Mouse (Mus musculus) embryonic facial prominence, embryonic 15.5 days (tissue): ENCODE data around the gene Sox5. TPM values are rescaled to one million over a fixed set of nuclear protein-coding genes. Genes with fewer than 3 reads are reported as not detected.
"Not testable (repeated sequence)": the region's sequence is repeated elsewhere in the genome, so short reads cannot be mapped to it uniquely, and the experiment has no call there.

Experiments used
- ATAC-seq: fragments of 200-750 bp; cut with Nextera tagmentation; 2 replicates; pipeline ENCODE4 v1.8.0; 2017; ENCODE audit warnings: low read depth, moderate TSS enrichment; ENCODE audit not compliant: insufficient number of reproducible peaks, low FRiP score, low TSS enrichment
- H3K27ac ChIP-seq: fragments of 300-500 bp; sonication (generic); replicated peaks from 2 replicates; pipeline ENCODE4 v1.5.1; 2015; ENCODE audit warnings: mild to moderate bottlenecking, inconsistent platforms
- H3K27me3 ChIP-seq: fragments of 300-500 bp; sonication (generic); 2 replicates; pipeline ENCODE4 v1.6.1; 2015; ENCODE audit warnings: inconsistent platforms
- H3K36me3 ChIP-seq: fragments of 300-500 bp; sonication (generic); 2 replicates; pipeline ENCODE4 v1.6.1; 2015; ENCODE audit warnings: mild to moderate bottlenecking, inconsistent platforms
- H3K4me1 ChIP-seq: fragments of 300-500 bp; sonication (generic); 2 replicates; pipeline ENCODE4 v1.6.1; 2015; ENCODE audit warnings: inconsistent platforms
- H3K4me2 ChIP-seq: fragments of 300-500 bp; sonication (generic); replicated peaks from 2 replicates; pipeline ENCODE4 v1.6.1; 2015; ENCODE audit warnings: mild to moderate bottlenecking, inconsistent platforms
- H3K4me3 ChIP-seq: fragments of 300-500 bp; sonication (generic); replicated peaks from 2 replicates; pipeline ENCODE4 v1.5.1; 2015; ENCODE audit warnings: mild to moderate bottlenecking, inconsistent platforms
- H3K9ac ChIP-seq: fragments of 300-500 bp; sonication (generic); 2 replicates; pipeline ENCODE4 v1.6.1; 2015; ENCODE audit warnings: inconsistent platforms
- H3K9me3 ChIP-seq: fragments of 300-500 bp; sonication (generic); replicated peaks from 2 replicates; pipeline ENCODE4 v1.6.1; 2016; ENCODE audit warnings: inconsistent platforms
- WGBS: fragments of 180-500 bp; shearing (Covaris S2); methylation state at CpG from one replicate; pipeline ENCODE4 v1.1.7; 2015; 5-methylcytosine and 5-hydroxymethylcytosine counted together
- polyA plus RNA-seq: library from polyadenylated mRNA; unstranded; fragments of >200 nt; fragmentation: Nextera tagmentation; extraction: Ambion mirVana; gene quantifications from 2 replicates; pipeline ENCODE4 v1.2.1, GENCODE M21; 2015

The Sox5 gene
- polyA plus RNA-seq, 1 experiment from 2014 or later = 20.5 TPM

DNA sequence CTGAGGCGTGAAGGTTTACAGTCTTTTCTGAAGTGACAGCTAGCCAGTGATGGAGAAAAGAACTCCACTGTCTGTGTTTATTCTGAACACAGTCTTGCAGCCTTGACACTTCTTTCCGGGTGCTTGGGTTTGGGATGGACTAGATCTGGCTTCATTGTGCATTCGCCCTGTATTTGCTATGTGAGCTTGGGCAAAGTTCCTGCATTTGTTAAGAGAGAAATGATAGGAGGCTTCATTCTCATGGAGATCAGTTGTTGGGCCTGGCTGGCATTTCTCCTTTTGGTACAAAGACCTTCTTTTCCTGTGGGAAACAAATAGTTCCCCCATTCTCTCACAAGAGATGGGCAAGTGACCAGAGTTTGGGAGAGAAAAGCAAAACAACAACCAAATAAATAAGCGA, 490.3 kb downstream of the Sox5 start:
- 88% methylated on average over 4 of the region's 4 CpGs for WGBS
- ATAC-seq = no peak
- H3K4me1 ChIP-seq = no peaks in the 10 kb centered on the region

DNA sequence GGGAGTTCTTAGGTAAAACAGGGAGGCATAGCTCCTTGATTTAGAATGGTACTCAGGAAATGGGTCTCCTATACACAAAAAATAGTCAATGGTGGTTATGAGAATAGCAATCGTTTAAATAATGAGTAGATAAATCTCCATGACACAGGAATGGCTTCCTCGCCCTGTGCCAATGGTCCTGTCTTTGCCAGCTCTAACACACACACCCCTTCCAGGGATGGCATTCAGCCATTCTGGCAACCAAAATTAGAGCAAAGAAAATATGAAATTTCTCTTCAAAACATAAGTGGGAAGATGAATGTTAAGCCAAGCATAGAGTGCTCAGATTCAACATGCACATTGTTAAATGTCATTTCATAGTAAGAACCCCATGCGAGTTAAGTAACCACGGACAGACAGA, 495.7 kb downstream of the Sox5 start:
- no peak for ATAC-seq
- no peak overlapping the region for H3K27ac ChIP-seq
- no peaks in the 10 kb centered on the region for H3K36me3 ChIP-seq
- no peaks in the 10 kb centered on the region for H3K9me3 ChIP-seq
- no peaks in the 10 kb centered on the region for H3K27me3 ChIP-seq
- H3K9ac ChIP-seq = no peak overlapping the region
- 81% methylated on average over 4 of the region's 4 CpGs for WGBS
- no peaks in the 10 kb centered on the region for H3K4me1 ChIP-seq
- no peak overlapping the region for H3K4me3 ChIP-seq
- no peak overlapping the region for H3K4me2 ChIP-seq

More for the DNA sequence above, 490.3 kb downstream of the Sox5 start:
- H3K4me2 ChIP-seq = no peak overlapping the region
- no peak overlapping the region for H3K4me3 ChIP-seq
- no peaks in the 10 kb centered on the region for H3K27me3 ChIP-seq
- H3K27ac ChIP-seq = no peak overlapping the region
- H3K9ac ChIP-seq = no peak overlapping the region
- no peaks in the 10 kb centered on the region for H3K36me3 ChIP-seq
- H3K9me3 ChIP-seq = 0 out of 2 replicates have a peak, but pooled peaks cover 7% of the 10 kb centered on the region

DNA sequence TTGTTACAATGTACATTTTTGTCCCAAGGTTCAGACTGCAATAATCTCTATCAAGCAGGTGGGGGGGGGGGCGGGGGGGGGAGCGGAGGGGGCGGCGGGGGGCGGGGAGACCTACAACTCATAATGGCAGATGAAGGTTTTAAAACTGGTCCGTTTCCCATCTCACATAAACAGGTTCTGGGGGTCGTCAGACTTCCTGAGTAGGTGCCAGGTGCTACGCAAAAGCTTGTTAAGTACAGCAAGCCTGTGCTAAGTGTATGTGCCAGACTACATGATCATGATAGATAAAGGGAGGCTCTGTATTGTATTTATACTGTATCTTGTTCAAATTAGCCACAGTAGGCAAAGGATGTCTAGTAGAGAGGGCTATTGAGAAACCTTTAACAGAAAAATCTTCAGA, 498.6 kb downstream of the Sox5 start:
- Histone ChIP-seq H3K27ac (no peak overlapping the region), H3K9ac (no peak overlapping the region), H3K27me3 (no peaks in the 10 kb centered on the region; the same call in 1 of the 2 replicates), H3K36me3 (no peaks in the 10 kb centered on the region), H3K9me3 (no peaks in the 10 kb centered on the region), H3K4me1 (no peaks in the 10 kb centered on the region), H3K4me2 (no peak overlapping the region), H3K4me3 (no peak overlapping the region)
- ATAC-seq = no peak
- 72% methylated on average over 7 of the region's 8 CpGs for WGBS

DNA sequence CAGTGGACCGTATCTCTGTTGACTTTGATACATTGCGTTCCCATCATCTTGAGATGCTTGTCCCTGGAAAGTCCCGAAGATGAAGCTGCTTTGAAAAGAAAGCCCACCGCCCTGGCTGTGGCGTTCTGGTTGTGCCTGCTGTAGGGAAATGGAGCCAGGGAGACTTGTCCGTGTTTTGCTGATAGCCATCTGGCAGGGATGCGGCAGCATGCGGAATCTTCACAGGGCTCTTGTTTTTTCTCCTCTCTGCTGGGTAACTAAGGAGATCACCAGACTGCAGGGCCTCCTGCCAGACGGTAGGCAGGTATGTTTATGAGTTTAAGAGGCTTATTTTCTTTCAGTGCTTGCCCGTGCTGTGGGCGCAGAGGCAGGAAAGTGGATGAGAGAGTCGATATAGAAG, 499.0 kb downstream of the Sox5 start:
- no peaks in the 10 kb centered on the region; the same call in 1 of the 2 replicates for H3K27me3 ChIP-seq
- no peak overlapping the region for H3K9ac ChIP-seq
- ATAC-seq = no peak
- H3K36me3 ChIP-seq = no peaks in the 10 kb centered on the region
- no peak overlapping the region for H3K27ac ChIP-seq
- no peaks in the 10 kb centered on the region for H3K9me3 ChIP-seq
- H3K4me2 ChIP-seq = no peak overlapping the region
- H3K4me3 ChIP-seq = no peak overlapping the region
- no peaks in the 10 kb centered on the region for H3K4me1 ChIP-seq
- WGBS = 81% methylated on average over 12 of the region's 12 CpGs

DNA sequence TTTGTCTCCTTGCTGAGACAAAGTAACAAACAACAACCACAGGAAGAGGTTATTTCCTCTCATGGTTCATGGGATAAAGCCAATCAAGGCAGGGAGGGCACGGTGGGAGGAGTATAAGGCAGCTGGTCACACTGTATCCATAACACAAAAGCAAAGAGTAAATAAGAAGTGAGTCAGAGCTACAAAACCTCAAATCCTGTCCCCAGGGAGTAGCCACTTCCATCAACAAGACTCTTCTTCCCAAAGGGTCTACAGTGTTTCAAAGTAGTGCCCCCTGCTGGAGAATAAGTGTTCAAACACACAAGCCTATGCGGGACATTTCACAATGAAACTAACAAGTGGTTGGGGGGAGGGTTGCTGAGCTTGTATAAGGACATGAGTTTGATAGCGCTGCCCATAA, 500.1 kb downstream of the Sox5 start:
- ATAC-seq = no peak
- H3K4me2 ChIP-seq = no peak overlapping the region
- H3K9ac ChIP-seq = no peak overlapping the region
- H3K27ac ChIP-seq = no peak overlapping the region
- H3K27me3 ChIP-seq = no peaks in the 10 kb centered on the region; the same call in 1 of the 2 replicates
- H3K36me3 ChIP-seq = no peaks in the 10 kb centered on the region
- no peaks in the 10 kb centered on the region for H3K4me1 ChIP-seq
- H3K4me3 ChIP-seq = no peak overlapping the region
- no peaks in the 10 kb centered on the region for H3K9me3 ChIP-seq
- WGBS = 96% methylated on average over 3 of the region's 3 CpGs

DNA sequence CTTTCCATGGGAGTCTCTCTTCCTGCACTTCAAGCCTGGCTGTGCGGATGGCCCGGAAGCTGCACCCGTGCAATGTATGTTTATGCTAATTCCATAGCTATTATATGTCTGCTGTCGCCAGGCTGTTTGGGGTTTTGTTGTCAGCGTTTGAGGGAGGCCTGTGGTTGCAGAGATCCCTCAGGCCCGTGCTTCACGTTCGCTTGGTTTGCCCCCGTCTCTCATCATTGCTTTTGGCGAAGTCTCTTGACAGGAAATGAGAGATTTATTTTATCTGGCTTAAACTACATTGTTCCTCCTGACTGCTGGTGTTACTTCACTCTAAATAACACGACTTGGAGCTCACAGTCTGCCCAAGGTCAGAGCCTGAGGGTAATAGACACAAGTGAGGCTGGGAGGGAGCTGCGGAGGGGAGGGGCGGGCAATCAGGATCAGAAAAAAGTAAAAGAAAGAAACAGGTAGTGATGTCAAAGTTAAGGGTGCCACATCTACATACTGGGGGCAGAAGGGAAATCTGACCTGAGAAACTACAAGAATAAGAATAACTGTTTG, 503.2 kb downstream of the Sox5 start:
- Histone ChIP-seq H3K4me1 (no peaks in the 10 kb centered on the region), H3K36me3 (no peaks in the 10 kb centered on the region), H3K27ac (no peak overlapping the region), H3K4me2 (no peak overlapping the region), H3K9ac (no peak overlapping the region), H3K27me3 (no peaks in the 10 kb centered on the region; the same call in 1 of the 2 replicates), H3K4me3 (no peak overlapping the region), H3K9me3 (no peaks in the 10 kb centered on the region)
- WGBS = 39% methylated on average over 13 of the region's 13 CpGs
- ATAC-seq = no peak

DNA sequence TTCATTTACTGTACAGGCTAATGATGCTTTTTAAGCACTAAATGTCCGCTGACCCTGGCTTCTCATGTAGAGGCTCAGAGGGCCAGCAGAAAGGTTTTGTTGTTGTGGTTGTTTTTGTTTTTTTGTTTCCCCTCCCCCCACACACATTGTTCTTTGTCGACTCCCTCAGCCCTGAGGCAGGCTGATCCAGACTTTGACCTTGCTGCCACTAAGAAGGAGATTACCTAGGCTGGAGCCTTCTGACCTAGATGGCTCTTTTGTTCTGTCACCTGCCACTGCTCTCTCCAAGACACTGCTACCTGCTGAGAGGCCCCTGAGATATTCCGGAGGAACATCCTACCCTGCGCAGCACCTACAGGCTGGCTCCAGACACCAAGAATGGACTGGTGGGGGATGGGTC, 508.4 kb downstream of the Sox5 start:
- not testable (repeated sequence) for H3K9ac ChIP-seq, H3K36me3 ChIP-seq, H3K4me2 ChIP-seq, H3K27me3 ChIP-seq, ATAC-seq, H3K4me3 ChIP-seq, H3K9me3 ChIP-seq, H3K27ac ChIP-seq, H3K4me1 ChIP-seq
- WGBS = 46% methylated on average over 4 of the region's 4 CpGs

DNA sequence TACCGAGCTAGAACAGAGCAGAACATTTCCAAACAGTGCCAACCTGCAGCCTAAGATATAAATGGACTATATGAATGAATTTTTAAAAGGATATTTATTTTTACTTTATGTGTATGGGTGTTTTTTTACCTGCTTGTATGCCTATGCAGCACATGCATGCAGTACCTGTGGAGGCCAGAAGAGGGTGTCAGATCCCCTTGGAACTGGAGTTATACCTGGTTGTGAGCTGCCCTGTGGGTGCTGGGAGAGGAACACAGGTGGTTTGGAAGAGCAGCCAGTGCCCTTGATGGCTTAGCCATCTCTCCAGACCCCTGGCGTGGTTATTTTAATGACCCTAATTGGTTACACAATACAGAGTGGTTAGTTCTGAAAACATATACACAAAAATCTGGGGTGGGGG, 510.5 kb downstream of the Sox5 start:
- Histone ChIP-seq H3K27ac (no peak overlapping the region), H3K4me1 (no peaks in the 10 kb centered on the region), H3K36me3 (no peaks in the 10 kb centered on the region), H3K4me2 (no peak overlapping the region), H3K9me3 (no peaks in the 10 kb centered on the region), H3K4me3 (no peak overlapping the region), H3K9ac (no peak overlapping the region), H3K27me3 (no peaks in the 10 kb centered on the region)
- WGBS = 84% methylated on average over 2 of the region's 2 CpGs
- no peak for ATAC-seq

DNA sequence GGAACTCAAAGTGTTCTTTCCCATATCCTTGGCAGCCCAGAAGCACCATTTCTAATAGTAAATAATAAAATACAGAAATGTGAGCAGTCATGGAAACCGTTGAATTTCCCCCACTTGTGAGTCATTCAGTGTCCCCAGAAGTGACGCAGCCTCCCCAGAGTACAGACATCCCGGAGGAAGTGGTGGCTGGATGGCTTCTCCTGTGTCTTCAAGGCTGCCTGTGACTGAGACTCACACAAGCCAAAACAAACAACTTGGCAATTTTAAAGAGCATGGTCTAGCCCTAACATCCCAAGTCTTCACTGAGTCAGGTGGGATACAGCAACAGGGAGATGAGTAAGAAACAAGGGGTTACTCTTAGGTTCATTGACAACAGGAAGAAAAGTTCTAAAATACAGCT, 511.5 kb downstream of the Sox5 start:
- WGBS = 74% methylated on average over 3 of the region's 3 CpGs
- no peak overlapping the region for H3K27ac ChIP-seq
- H3K9ac ChIP-seq = no peak overlapping the region
- H3K36me3 ChIP-seq = no peaks in the 10 kb centered on the region
- H3K4me1 ChIP-seq = no peaks in the 10 kb centered on the region
- no peak overlapping the region for H3K4me3 ChIP-seq
- no peak for ATAC-seq
- H3K27me3 ChIP-seq = no peaks in the 10 kb centered on the region
- H3K9me3 ChIP-seq = no peaks in the 10 kb centered on the region
- no peak overlapping the region for H3K4me2 ChIP-seq

DNA sequence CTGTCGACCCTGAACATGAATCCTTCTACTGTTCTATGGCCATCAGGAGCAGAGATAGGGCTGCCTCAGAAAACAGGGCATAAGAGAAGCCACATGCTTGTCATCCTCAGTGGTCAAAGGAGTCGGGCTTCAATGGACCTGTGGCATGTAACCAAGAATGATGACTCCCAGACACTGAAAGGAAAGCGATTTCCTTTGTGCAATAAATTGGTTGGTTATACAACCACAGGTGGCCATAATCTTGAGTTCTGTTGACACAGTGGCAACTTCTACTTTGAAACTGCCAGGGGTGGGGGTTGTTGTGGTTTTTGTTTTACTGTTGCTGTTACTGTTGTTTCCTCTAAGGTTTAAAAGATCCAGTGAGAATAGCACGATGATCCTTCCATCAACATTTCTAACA, 512.1 kb downstream of the Sox5 start:
- ATAC-seq = no peak
- H3K27me3 ChIP-seq = no peaks in the 10 kb centered on the region
- H3K4me1 ChIP-seq = peaks cover 3% of the 10 kb centered on the region
- no peak overlapping the region for H3K4me3 ChIP-seq
- no peaks in the 10 kb centered on the region for H3K9me3 ChIP-seq
- 71% methylated on average over 4 of the region's 4 CpGs for WGBS
- H3K9ac ChIP-seq = no peak overlapping the region
- H3K36me3 ChIP-seq = no peaks in the 10 kb centered on the region
- no peak overlapping the region for H3K27ac ChIP-seq
- no peak overlapping the region for H3K4me2 ChIP-seq

DNA sequence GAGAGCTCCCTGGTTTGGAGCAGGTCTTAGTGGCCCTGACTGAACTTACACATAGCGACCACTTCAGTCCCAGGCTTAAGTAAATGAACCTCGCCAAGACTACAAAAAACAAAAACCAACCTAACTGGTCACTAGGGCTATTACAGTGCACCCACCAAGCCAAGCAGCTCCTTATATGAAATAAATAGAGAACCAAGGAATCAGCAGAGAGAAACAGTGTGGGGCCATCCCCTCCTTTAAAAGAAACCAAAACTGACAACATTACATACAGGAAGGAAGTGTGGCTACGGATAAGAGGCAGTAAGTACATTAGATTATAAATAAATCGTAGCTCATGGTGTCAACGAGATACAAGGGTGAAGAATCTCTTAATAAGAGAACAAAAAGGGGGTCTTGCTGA, 516.0 kb downstream of the Sox5 start:
- H3K4me2 ChIP-seq = no peak overlapping the region
- H3K27me3 ChIP-seq = no peaks in the 10 kb centered on the region
- ATAC-seq = no peak
- peaks cover 10% of the 10 kb centered on the region for H3K4me1 ChIP-seq
- H3K36me3 ChIP-seq = no peaks in the 10 kb centered on the region
- H3K9ac ChIP-seq = no peak overlapping the region
- 88% methylated on average over 5 of the region's 5 CpGs for WGBS
- H3K27ac ChIP-seq = no peak overlapping the region
- H3K9me3 ChIP-seq = no peaks in the 10 kb centered on the region
- no peak overlapping the region for H3K4me3 ChIP-seq

DNA sequence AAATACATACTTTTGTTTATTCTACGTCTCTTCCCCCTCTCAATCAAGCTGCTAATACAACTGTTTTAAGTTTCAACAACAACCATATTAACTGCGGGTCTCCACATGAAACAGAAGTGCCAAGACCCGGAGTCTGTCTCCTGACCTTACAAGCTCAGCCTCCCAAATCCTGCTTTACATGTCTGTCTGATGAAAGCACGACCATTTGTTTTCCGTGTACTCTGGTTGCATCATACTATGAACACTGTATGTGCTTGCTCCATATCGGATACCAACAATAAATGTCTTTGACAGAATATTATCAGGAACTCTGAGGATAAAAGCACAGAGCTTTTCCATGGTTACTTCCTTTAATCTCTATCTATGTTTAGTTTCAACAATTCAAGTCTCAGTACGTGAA, 516.8 kb downstream of the Sox5 start:
- Histone ChIP-seq H3K27ac (no peak overlapping the region), H3K4me3 (no peak overlapping the region), H3K9me3 (no peaks in the 10 kb centered on the region), H3K4me1 (peaks cover 10% of the 10 kb centered on the region), H3K9ac (no peak overlapping the region), H3K27me3 (no peaks in the 10 kb centered on the region), H3K36me3 (no peaks in the 10 kb centered on the region), H3K4me2 (no peak overlapping the region)
- no peak for ATAC-seq
- 40% methylated on average over 7 of the region's 7 CpGs for WGBS
